Mouse (Mus musculus): ENCODE results near the gene Il10rb. TPM values are rescaled to one million over a fixed set of nuclear protein-coding genes. Genes with fewer than 3 reads are reported as not detected.

The Il10rb gene
- polyA plus RNA-seq, 1 experiment = 13.7 TPM

DNA sequence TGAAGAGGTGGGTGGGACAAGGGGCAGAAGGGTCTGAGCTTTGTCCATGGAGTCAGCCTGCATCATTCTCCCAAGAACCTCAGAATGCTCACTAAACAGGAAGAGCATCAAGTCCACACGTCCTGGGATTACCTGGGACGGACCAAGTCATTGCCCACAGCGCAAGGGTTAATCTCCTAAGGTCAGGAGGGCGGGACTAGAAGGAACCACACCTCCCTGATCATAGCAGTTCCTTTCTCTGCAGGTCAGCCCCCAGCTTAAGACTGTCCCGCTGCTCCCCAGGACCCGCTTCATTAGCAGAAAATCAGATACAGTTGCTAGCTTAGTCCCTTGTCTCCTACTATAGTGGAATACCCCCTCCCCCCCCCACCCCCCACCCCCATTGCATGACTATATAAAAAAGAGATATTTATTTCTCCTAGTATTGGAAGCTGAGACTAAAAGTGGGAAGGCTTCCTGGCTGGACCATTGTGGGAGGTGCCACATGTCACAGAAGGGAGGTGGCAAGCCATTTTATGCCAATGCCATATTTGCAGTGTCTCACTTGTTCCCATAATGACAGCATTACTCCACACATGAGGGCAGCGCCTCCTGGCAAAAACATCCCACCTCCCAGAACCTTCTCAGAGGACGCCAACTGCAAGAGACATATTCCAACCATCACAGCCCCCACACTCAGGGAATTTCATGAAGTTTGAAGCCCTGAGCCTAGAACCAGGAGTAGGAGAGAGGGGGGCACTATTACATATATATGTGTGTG lies 10.2 kb upstream of the Il10rb start:
- H3K27me3 ChIP-seq (ENCODE audit: control insufficient read depth, insufficient read depth, insufficient read length) = no peaks in the 10 kb centered on the region
- TF ChIP-seq CEBPB (IDR thresholded peaks at IDR 0.05; ENCODE audit: insufficient read depth, poor library complexity, severe bottlenecking) (no peak), TCF12 (IDR thresholded peaks at IDR 0.05; ENCODE audit: insufficient read depth, poor library complexity, severe bottlenecking) (no peak), MAX (IDR thresholded peaks at IDR 0.05; ENCODE audit: low read depth) (no peak), POLR2A (IDR thresholded peaks at IDR 0.05; ENCODE audit: insufficient read length, low read depth) (no peak), MYOG (IDR thresholded peaks at IDR 0.05; ENCODE audit: control insufficient read depth in 1 of 3, insufficient read depth in 1 of 3, insufficient read length in 2 of 3, low read depth in 2 of 3) (no peak), TCF3 (IDR thresholded peaks at IDR 0.05; ENCODE audit: insufficient read length, low read depth) (no peak), E2F4 (IDR thresholded peaks at IDR 0.05; ENCODE audit: insufficient read depth) (no peak), REST (IDR thresholded peaks at IDR 0.05; ENCODE audit: insufficient read depth, insufficient read length) (no peak), MYOD1 (IDR thresholded peaks at IDR 0.05; ENCODE audit: control insufficient read depth in 1 of 3, insufficient read length in 2 of 3, low read depth in 2 of 3) (no peak), SRF (IDR thresholded peaks at IDR 0.05; ENCODE audit: control insufficient read depth, insufficient read length, low read depth) (no peak)
- no peak overlapping the region for H3K4me3 ChIP-seq
- no peak overlapping the region for H3K4me2 ChIP-seq (ENCODE audit: low read depth)
- H3K36me3 ChIP-seq (ENCODE audit: control insufficient read depth, insufficient read depth) = peaks cover 33% of the 10 kb centered on the region
- no peak overlapping the region for H3ac ChIP-seq (ENCODE audit: control insufficient read depth, insufficient read length)
- H3K79me2 ChIP-seq (ENCODE audit: control insufficient read depth, insufficient read depth) = no peaks in the 10 kb centered on the region

DNA sequence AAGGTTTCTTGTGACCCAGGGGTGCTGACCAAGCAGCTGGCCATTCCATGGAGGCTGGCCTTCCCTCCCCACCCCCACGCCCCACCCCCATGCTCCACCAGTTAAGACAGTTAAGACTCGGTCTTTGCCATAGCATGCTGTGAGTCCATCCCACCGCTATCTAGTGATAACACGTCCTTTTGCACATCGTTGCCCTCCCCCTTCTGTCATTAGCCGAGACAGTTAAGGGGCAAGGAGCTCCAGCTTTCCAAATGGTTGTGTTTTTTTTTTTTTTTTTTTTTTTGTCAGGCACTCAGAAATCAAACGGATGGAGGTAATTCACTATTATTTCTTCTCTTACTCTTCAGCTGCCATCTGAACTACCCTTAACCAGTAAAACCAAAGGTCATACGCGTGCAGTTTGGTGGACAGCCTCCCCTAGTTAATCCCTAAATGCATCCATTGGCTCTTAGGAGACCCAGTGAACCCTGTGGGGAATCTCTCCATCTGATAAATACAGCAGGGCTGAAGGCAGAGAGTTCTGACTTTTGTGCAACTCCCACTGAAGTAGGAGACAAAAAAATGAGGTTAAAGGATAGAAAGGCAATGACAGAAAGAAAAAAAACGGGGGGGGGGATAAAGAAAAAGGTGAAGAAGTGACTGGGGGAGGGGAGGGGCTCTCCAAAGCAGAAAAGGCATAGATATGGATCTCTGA lies 9.0 kb upstream of the Il10rb start:
- TF ChIP-seq TCF3 (IDR thresholded peaks at IDR 0.05; ENCODE audit: insufficient read length, low read depth) = no peak
- TF ChIP-seq MYOG (IDR thresholded peaks at IDR 0.05; ENCODE audit: control insufficient read depth in 1 of 3, insufficient read depth in 1 of 3, insufficient read length in 2 of 3, low read depth in 2 of 3) = no peak
- TF ChIP-seq TCF12 (IDR thresholded peaks at IDR 0.05; ENCODE audit: insufficient read depth, poor library complexity, severe bottlenecking) = no peak
- TF ChIP-seq POLR2A (IDR thresholded peaks at IDR 0.05; ENCODE audit: insufficient read length, low read depth) = no peak
- TF ChIP-seq REST (IDR thresholded peaks at IDR 0.05; ENCODE audit: insufficient read depth, insufficient read length) = no peak
- TF ChIP-seq USF1 (IDR thresholded peaks at IDR 0.05; ENCODE audit: low read depth) = no peak
- no peak for TF ChIP-seq MAX (IDR thresholded peaks at IDR 0.05; ENCODE audit: low read depth)
- TF ChIP-seq POLR2AphosphoS2 (IDR thresholded peaks at IDR 0.05; ENCODE audit: insufficient read length, low read depth) = no peak
- TF ChIP-seq SRF (IDR thresholded peaks at IDR 0.05; ENCODE audit: control insufficient read depth, insufficient read length, low read depth) = no peak
- no peak for TF ChIP-seq E2F4 (IDR thresholded peaks at IDR 0.05; ENCODE audit: insufficient read depth)
- TF ChIP-seq MYOD1 (IDR thresholded peaks at IDR 0.05; ENCODE audit: control insufficient read depth in 1 of 3, insufficient read length in 2 of 3, low read depth in 2 of 3) = no peak
- TF ChIP-seq CEBPB (IDR thresholded peaks at IDR 0.05; ENCODE audit: insufficient read depth, poor library complexity, severe bottlenecking) = no peak
- no peaks in the 10 kb centered on the region for H3K79me2 ChIP-seq (ENCODE audit: control insufficient read depth, insufficient read depth)
- no peaks in the 10 kb centered on the region for H3K27me3 ChIP-seq (ENCODE audit: control insufficient read depth, insufficient read depth, insufficient read length)
- no peak overlapping the region for H3K4me3 ChIP-seq
- H3K4me2 ChIP-seq (ENCODE audit: low read depth) = no peak overlapping the region
- peaks cover 22% of the 10 kb centered on the region for H3K36me3 ChIP-seq (ENCODE audit: control insufficient read depth, insufficient read depth)
- no peak overlapping the region for H3ac ChIP-seq (ENCODE audit: control insufficient read depth, insufficient read length)

DNA sequence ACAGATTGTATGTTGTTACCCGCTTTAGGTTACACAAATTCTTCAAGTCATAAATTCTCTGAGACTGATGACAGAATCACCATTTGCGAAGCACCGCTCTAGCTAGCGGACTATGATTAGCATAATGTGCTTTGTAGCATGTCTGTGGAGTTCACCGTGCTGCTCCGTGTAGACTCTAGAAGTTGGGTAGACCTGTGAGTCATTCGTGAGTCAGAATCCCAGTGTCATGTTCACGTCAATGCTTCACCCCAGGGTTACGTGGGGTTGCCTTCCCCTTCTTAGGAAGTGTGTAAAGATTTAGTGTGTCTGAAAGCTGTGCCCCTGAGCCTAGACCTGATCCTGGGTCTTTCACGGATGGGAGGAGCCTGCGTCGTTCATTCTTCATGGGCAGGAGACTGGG lies 7.9 kb upstream of the Il10rb start:
- H3K4me3 ChIP-seq = no peak overlapping the region
- no peaks in the 10 kb centered on the region for H3K27me3 ChIP-seq (ENCODE audit: control insufficient read depth, insufficient read depth, insufficient read length)
- H3K79me2 ChIP-seq (ENCODE audit: control insufficient read depth, insufficient read depth) = no peaks in the 10 kb centered on the region
- H3K4me2 ChIP-seq (ENCODE audit: low read depth) = peak overlapping the region; percentile 28
- no peak overlapping the region for H3ac ChIP-seq (ENCODE audit: control insufficient read depth, insufficient read length)
- TF ChIP-seq MYOD1 (IDR thresholded peaks at IDR 0.05; ENCODE audit: control insufficient read depth in 1 of 3, insufficient read length in 2 of 3, low read depth in 2 of 3) (no peak), POLR2AphosphoS2 (IDR thresholded peaks at IDR 0.05; ENCODE audit: insufficient read length, low read depth) (peak; percentile 4)
- peaks cover 14% of the 10 kb centered on the region for H3K36me3 ChIP-seq (ENCODE audit: control insufficient read depth, insufficient read depth)

DNA sequence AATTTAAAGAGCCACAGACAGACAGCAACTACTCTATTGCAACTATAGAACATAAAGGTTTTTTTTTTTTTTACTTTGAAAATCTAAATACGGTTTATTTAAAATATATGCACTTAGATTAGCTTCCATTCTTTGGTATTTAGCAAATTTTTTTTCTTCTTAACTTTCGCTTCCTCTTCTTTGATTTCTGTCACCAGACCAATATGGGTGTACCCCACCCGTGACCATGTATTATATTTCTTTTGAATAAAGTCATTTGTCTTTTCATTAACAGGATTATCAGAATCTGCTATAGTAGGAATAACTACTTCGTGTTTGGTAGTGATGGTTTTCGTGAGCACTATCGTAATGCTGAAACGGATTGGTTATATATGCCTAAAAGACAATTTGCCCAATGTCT lies 7.0 kb upstream of the Il10rb start:
- no peaks in the 10 kb centered on the region for H3K79me2 ChIP-seq (ENCODE audit: control insufficient read depth, insufficient read depth)
- H3K27me3 ChIP-seq (ENCODE audit: control insufficient read depth, insufficient read depth, insufficient read length) = no peaks in the 10 kb centered on the region
- H3K4me3 ChIP-seq = no peak overlapping the region
- no peak overlapping the region for H3ac ChIP-seq (ENCODE audit: control insufficient read depth, insufficient read length)
- no peak for TF ChIP-seq CEBPB (IDR thresholded peaks at IDR 0.05; ENCODE audit: insufficient read depth, poor library complexity, severe bottlenecking)
- no peak for TF ChIP-seq MYOG (IDR thresholded peaks at IDR 0.05; ENCODE audit: control insufficient read depth in 1 of 3, insufficient read depth in 1 of 3, insufficient read length in 2 of 3, low read depth in 2 of 3)
- no peak for TF ChIP-seq REST (IDR thresholded peaks at IDR 0.05; ENCODE audit: insufficient read depth, insufficient read length)
- no peak for TF ChIP-seq TCF3 (IDR thresholded peaks at IDR 0.05; ENCODE audit: insufficient read length, low read depth)
- no peak for TF ChIP-seq POLR2A (IDR thresholded peaks at IDR 0.05; ENCODE audit: insufficient read length, low read depth)
- no peak for TF ChIP-seq POLR2AphosphoS2 (IDR thresholded peaks at IDR 0.05; ENCODE audit: insufficient read length, low read depth)
- H3K4me2 ChIP-seq (ENCODE audit: low read depth) = no peak overlapping the region
- peaks cover 10% of the 10 kb centered on the region for H3K36me3 ChIP-seq (ENCODE audit: control insufficient read depth, insufficient read depth)
